In genomic region chr7:132573205-132573604, GRCm38 (mm10) we compare ENCODE assay signal across 10 mouse cellular contexts. TPM values are rescaled to one million over a fixed set of nuclear protein-coding genes. Genes with fewer than 3 reads are reported as not detected.
A peak's percentile ranks its signal among the peaks of the same experiment; 100 is the strongest.
DNase-seq lines count a peak whose midpoint lies in the region; ATAC-seq and TF ChIP-seq lines count a peak whose summit lies in the region.
"Had no signal": no experiment of that assay in that cellular context is flagged by ENCODE, and none has a peak within 500 bp of the region (broad histone marks: within the 10 kb centered on the region; RNA-seq: fewer than 3 reads in every experiment).

No protein-coding gene starts in this region.

- no peaks in the 10 kb centered on the region for H3K27me3 ChIP-seq in lung, embryonic 14.5 days (ENCODE audit: insufficient read depth, low read length)
- H3K27me3 ChIP-seq in hindbrain, embryonic 15.5 days = no peaks in the 10 kb centered on the region
- no peaks in the 10 kb centered on the region for H3K27me3 ChIP-seq in midbrain, embryonic 14.5 days (ENCODE audit: control insufficient read depth, insufficient read depth, low read length)

- WGBS in lung, embryonic 14.5 days = 45% methylated on average over 6 of the region's 6 CpGs
- 37% methylated on average over 6 of the region's 6 CpGs for WGBS in hindbrain, embryonic 15.5 days
- 42% methylated on average over 6 of the region's 6 CpGs for WGBS in midbrain, embryonic 14.5 days

- H3K4me1 ChIP-seq in lung, embryonic 14.5 days (ENCODE audit: insufficient read depth) = peaks cover 10% of the 10 kb centered on the region
- peaks cover 19% of the 10 kb centered on the region for H3K4me1 ChIP-seq in hindbrain, embryonic 15.5 days (replicated peaks)
- H3K4me1 ChIP-seq in midbrain, embryonic 14.5 days (ENCODE audit: control insufficient read depth, insufficient read depth, low read length) = no peaks in the 10 kb centered on the region; the same call in 1 of the 2 replicates

- peak overlapping the region; percentile 55; the same call in 1 of the 2 replicates for H3K27ac ChIP-seq in lung, embryonic 14.5 days (ENCODE audit: low read depth)
- H3K27ac ChIP-seq in hindbrain, embryonic 15.5 days (replicated peaks) = peak overlapping the region; percentile 58
- peak overlapping the region; percentile 20; the same call in 1 of the 2 replicates for H3K27ac ChIP-seq in midbrain, embryonic 14.5 days (replicated peaks; ENCODE audit: low read depth, low read length)

- DNase-seq in embryo, embryonic 10.5 days (ENCODE audit: low spot score) = peak; percentile 5
- no peak for DNase-seq in embryo, embryonic 9.5 days (ENCODE audit: extremely low spot score)
- DNase-seq in lung, embryonic 14.5 days = no peak
- no peak for DNase-seq in lung, adult 18-20 months
- DNase-seq in midbrain, embryonic 14.5 days = peak; percentile 11
- DNase-seq in gastrocnemius, adult 18-20 months (ENCODE audit: low spot score) = no peak
- DNase-seq in adrenal gland, postnatal 36 days = no peak

- peaks cover 23% of the 10 kb centered on the region for H3K36me3 ChIP-seq in lung, embryonic 14.5 days (ENCODE audit: insufficient read depth)
- H3K36me3 ChIP-seq in hindbrain, embryonic 15.5 days = peaks cover 3% of the 10 kb centered on the region; the same call in 1 of the 2 replicates
- H3K36me3 ChIP-seq in midbrain, embryonic 14.5 days (ENCODE audit: control insufficient read depth, insufficient read depth, low read length) = no peaks in the 10 kb centered on the region

- H3K9me3 ChIP-seq in lung, embryonic 14.5 days (ENCODE audit: low read depth, low read length) = no peaks in the 10 kb centered on the region
- no peaks in the 10 kb centered on the region for H3K9me3 ChIP-seq in hindbrain, embryonic 15.5 days
- H3K9me3 ChIP-seq in midbrain, embryonic 14.5 days (ENCODE audit: control insufficient read depth, low read length) = no peaks in the 10 kb centered on the region

- H3K9ac ChIP-seq in lung, embryonic 14.5 days = no peak overlapping the region
- no peak overlapping the region for H3K9ac ChIP-seq in hindbrain, embryonic 15.5 days
- no peak overlapping the region for H3K9ac ChIP-seq in midbrain, embryonic 14.5 days (replicated peaks; ENCODE audit: low read length)

- no peak overlapping the region for H3K4me3 ChIP-seq in lung, embryonic 14.5 days (ENCODE audit: low read depth, low read length)
- no peak overlapping the region for H3K4me3 ChIP-seq in hindbrain, embryonic 15.5 days
- no peak overlapping the region for H3K4me3 ChIP-seq in midbrain, embryonic 14.5 days (replicated peaks; ENCODE audit: low read depth, low read length)

- TF ChIP-seq CTCF in lung, embryonic 14.5 days (IDR thresholded peaks at IDR 0.05; ENCODE audit: low read depth) = no peak

- H3K4me2 ChIP-seq in lung, embryonic 14.5 days = peak overlapping the region; percentile 62
- H3K4me2 ChIP-seq in hindbrain, embryonic 15.5 days = peak overlapping the region; percentile 33; the same call in 1 of the 2 replicates
- H3K4me2 ChIP-seq in midbrain, embryonic 14.5 days (ENCODE audit: low read length) = no peak overlapping the region

- ATAC-seq in lung, embryonic 14.5 days (ENCODE audit: insufficient read depth) = no peak
- no peak for ATAC-seq in hindbrain, embryonic 15.5 days (ENCODE audit: low FRiP score, low read depth)
- no peak for ATAC-seq in midbrain, embryonic 14.5 days (ENCODE audit: low FRiP score, low TSS enrichment)

RNA-seq across cellular contexts. Expression of gene Oat, which starts 3.0 kb away (rescaled TPM):
- 270 and 289 TPM in 2 replicates for polyA plus RNA-seq in lung, embryonic 14.5 days (2014; fragmentation: Nextera tagmentation; extraction: Ambion mirVana)
- polyA plus RNA-seq in hindbrain, embryonic 15.5 days (2015; fragmentation: Nextera tagmentation; extraction: Ambion mirVana) = 109 and 110 TPM in 2 replicates
- 75.5 and 88.2 TPM in 2 replicates for polyA plus RNA-seq in midbrain, embryonic 14.5 days (2014; fragmentation: Nextera tagmentation; extraction: Ambion mirVana)
- 100 to 1,000 TPM; 150 to 177 TPM for total RNA-seq in gastrocnemius, adult 18-20 months (2021)
- 100 to 1,000 TPM; 130 to 141 TPM for total RNA-seq in adrenal gland, postnatal 36 days (2021)

RNA-seq across cellular contexts. Expression of gene Nkx1-2, which starts 26.2 kb away (rescaled TPM):
- not detected in 2 replicates for polyA plus RNA-seq in lung, embryonic 14.5 days (2014; fragmentation: Nextera tagmentation; extraction: Ambion mirVana)
- polyA plus RNA-seq in hindbrain, embryonic 15.5 days (2015; fragmentation: Nextera tagmentation; extraction: Ambion mirVana) = 0.52 and 0.63 TPM in 2 replicates
- polyA plus RNA-seq in midbrain, embryonic 14.5 days (2014; fragmentation: Nextera tagmentation; extraction: Ambion mirVana) = 0.74 and 0.82 TPM in 2 replicates
- not detected for total RNA-seq in gastrocnemius, adult 18-20 months (2021)
- not detected for total RNA-seq in adrenal gland, postnatal 36 days (2021)
- total RNA-seq: megakaryocyte, adult 5-6 weeks had no signal
- polyA plus RNA-seq: heart, embryonic 14.5 days had no signal

RNA-seq across cellular contexts. Expression of gene Lhpp, which starts 37.2 kb away (rescaled TPM):
- 21.7 and 22.8 TPM in 2 replicates for polyA plus RNA-seq in lung, embryonic 14.5 days (2014; fragmentation: Nextera tagmentation; extraction: Ambion mirVana)
- polyA plus RNA-seq in hindbrain, embryonic 15.5 days (2015; fragmentation: Nextera tagmentation; extraction: Ambion mirVana) = 45.8 and 50.6 TPM in 2 replicates
- 35.9 and 41.1 TPM in 2 replicates for polyA plus RNA-seq in midbrain, embryonic 14.5 days (2014; fragmentation: Nextera tagmentation; extraction: Ambion mirVana)
- total RNA-seq in gastrocnemius, adult 18-20 months (2021) = 10 to 100 TPM; 11.6 to 17.7 TPM
- total RNA-seq in adrenal gland, postnatal 36 days (2021) = 10 to 100 TPM; 19.2 to 27.6 TPM

Comparison
In these comparisons a context has a peak if more than half of its experiments do, and no peak if none do; other contexts are left out.
1. DNase-seq: peak in embryo, embryonic 10.5 days (single experiment) and midbrain, embryonic 14.5 days (single experiment); none in embryo, embryonic 9.5 days (single experiment), lung, embryonic 14.5 days (single experiment), lung, adult 18-20 months (0 of 2), gastrocnemius, adult 18-20 months (single experiment) and adrenal gland, postnatal 36 days (0 of 2).
2. Peak in every context shown above with its lines, with median percentiles within 50 percentile points of each other: H3K27ac ChIP-seq.